Mouse (Mus musculus): ENCODE results near the gene Fezf1. TPM values are rescaled to one million over a fixed set of nuclear protein-coding genes. Genes with fewer than 3 reads are reported as not detected.

Fezf1 gene
- not detected for polyA plus RNA-seq (2017; shearing (Covaris generic))

GRCm38 (mm10) chr6:23248313-23249052 lies at the start of gene Fezf1:
Gene Fezf1 (minus strand): TSS chr6:23248362.

Other genes starting within 250 kb of the Fezf1 start
- gene Aass, start 115.4 kb downstream of the Fezf1 start, polyA plus RNA-seq (2017; shearing (Covaris generic)): under 1 TPM in 1 of 2 experiments, not detected in 1; 0.18 TPM

Measured in activated CD4-positive, CD25-positive, alpha-beta regulatory T cell (primary cell).